Mouse (Mus musculus) midbrain, embryonic 11.5 days (tissue): ENCODE results near the gene Leprot. TPM values are rescaled to one million over a fixed set of nuclear protein-coding genes. Genes with fewer than 3 reads are reported as not detected.

Experiments used
- ATAC-seq: fragments of 200-750 bp; cut with Nextera tagmentation; 2 replicates; pipeline ENCODE4 v1.8.0; 2017; ENCODE audit warnings: moderate TSS enrichment, moderate library complexity; ENCODE audit not compliant: low FRiP score
- DNase-seq: peaks from one replicate; pipeline ENCODE4 v3.0.0; 2015; ENCODE audit warnings: low spot score; ENCODE audit errors: missing footprints
- H3K27ac ChIP-seq: fragments of 300-500 bp; sonication (generic); 2 replicates; pipeline ENCODE4 v1.5.1; 2014; ENCODE audit warnings: low read depth, low read length
- H3K27me3 ChIP-seq: fragments of 300-500 bp; sonication (generic); 2 replicates; pipeline ENCODE4 v1.6.1; 2014; ENCODE audit warnings: mild to moderate bottlenecking, low read length, moderate library complexity, mixed read lengths; ENCODE audit not compliant: control insufficient read depth, insufficient read depth
- H3K36me3 ChIP-seq: fragments of 300-500 bp; sonication (generic); 2 replicates; pipeline ENCODE4 v1.6.1; 2014; ENCODE audit warnings: mild to moderate bottlenecking, low read length, moderate library complexity, mixed read lengths; ENCODE audit not compliant: control insufficient read depth, insufficient read depth
- H3K4me1 ChIP-seq: fragments of 300-500 bp; sonication (generic); 2 replicates; pipeline ENCODE4 v1.6.1; 2014; ENCODE audit warnings: low read length; ENCODE audit not compliant: control insufficient read depth, insufficient read depth
- H3K4me2 ChIP-seq: fragments of 300-500 bp; sonication (generic); 2 replicates; pipeline ENCODE4 v1.6.1; 2014; ENCODE audit warnings: mild to moderate bottlenecking, moderate library complexity
- H3K4me3 ChIP-seq: fragments of 300-500 bp; sonication (generic); 2 replicates; pipeline ENCODE4 v1.5.1; 2014; ENCODE audit warnings: low read depth, low read length
- H3K9ac ChIP-seq: fragments of 300-500 bp; sonication (generic); 2 replicates; pipeline ENCODE4 v1.6.1; 2014; ENCODE audit warnings: low read length
- H3K9me3 ChIP-seq: fragments of 300-500 bp; sonication (generic); 2 replicates; pipeline ENCODE4 v1.6.1; 2016; ENCODE audit warnings: low read length; ENCODE audit not compliant: control insufficient read depth
- WGBS: fragments of 180-500 bp; shearing (Covaris S2); extraction: QIAGEN DNeasy Blood & Tissue Kit; methylation state at CpG from one replicate; pipeline ENCODE4 v1.1.7; 2014; 5-methylcytosine and 5-hydroxymethylcytosine counted together
- polyA plus RNA-seq: library from polyadenylated mRNA; unstranded; fragments of >200 nt; fragmentation: Nextera tagmentation; extraction: Ambion mirVana; gene quantifications from 2 replicates; pipeline ENCODE4 v1.2.1, GENCODE M21; 2014

Leprot gene
- polyA plus RNA-seq = 73.7 and 80.0 TPM in 2 replicates

DNA sequence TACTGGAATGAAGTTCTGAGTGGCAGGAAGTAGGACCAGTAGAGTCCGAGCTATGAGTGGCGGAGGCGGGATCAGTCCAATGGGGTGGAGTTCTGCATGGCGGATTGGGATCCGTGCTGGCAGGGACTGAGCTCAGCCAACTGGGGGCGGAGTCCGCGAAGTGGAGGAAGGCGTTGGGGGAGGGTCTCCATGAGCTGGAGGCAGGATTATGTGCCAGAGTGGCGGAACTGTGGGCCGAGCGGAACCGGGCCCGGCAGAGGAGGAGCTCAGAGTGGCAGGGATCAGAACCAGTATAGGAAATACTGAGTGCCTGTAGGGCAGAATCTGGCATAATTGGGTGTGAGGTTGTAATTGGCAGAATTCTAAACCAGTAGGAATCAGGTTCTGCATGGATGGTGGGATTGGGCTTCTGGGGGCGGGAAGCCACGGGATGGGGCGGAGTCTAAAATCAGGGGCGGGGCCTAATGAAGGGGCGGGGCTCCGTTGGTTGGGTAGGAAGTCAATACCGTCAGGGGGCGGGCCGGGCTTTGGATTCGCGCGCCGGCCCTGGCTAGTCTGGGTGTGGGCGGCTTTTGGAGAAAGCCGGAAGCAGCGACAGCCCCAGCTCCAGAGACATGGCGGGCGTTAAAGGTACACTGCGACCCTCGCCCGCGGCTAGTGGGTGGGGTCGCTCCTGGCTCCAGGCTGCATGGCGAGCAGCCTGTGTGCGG is at the start of gene Leprot:
TSS of gene Leprot (plus strand) at position 523 of the 710 bp plus-strand sequence.
- no peaks in the 10 kb centered on the region for H3K9me3 ChIP-seq
- peak; percentile 100 for DNase-seq
- H3K27ac ChIP-seq = peak within 1 kb of the TSS; percentile 82
- H3K4me2 ChIP-seq = peak within 1 kb of the TSS; percentile 53
- ATAC-seq = peak; percentile 99
- no peaks in the 10 kb centered on the region for H3K27me3 ChIP-seq
- H3K4me3 ChIP-seq = peak within 1 kb of the TSS; percentile 77
- H3K36me3 ChIP-seq = no peaks in the 10 kb centered on the region
- H3K9ac ChIP-seq = peak within 1 kb of the TSS; percentile 88
- H3K4me1 ChIP-seq = peaks cover 4% of the 10 kb centered on the region; the same call in 1 of the 2 replicates
- WGBS = 0% methylated on average over 39 of the region's 39 CpGs

DNA sequence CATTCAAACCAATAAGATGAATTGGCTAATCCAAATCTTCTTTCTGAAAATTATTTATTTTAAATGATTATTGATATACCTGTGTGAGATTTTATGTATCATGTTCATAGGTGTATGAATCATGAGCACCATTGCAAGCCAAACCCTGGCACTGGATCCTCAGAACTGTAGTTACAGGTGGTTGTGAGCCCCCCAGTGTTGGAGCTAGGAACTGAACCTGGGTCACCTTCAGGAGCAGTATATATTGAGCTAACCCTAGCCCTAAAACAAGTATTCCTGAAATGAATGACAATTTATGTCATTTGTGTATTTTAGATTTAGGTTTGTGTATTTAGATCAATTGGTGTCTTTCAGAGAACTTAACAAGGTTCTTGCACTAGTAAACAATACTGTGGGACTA is 45.8 kb upstream of the Leprot start:
- no peak overlapping the region for H3K4me3 ChIP-seq
- no peak overlapping the region for H3K9ac ChIP-seq
- ATAC-seq = no peak
- H3K4me1 ChIP-seq = no peaks in the 10 kb centered on the region
- no peaks in the 10 kb centered on the region for H3K27me3 ChIP-seq
- H3K4me2 ChIP-seq = no peak overlapping the region
- no peaks in the 10 kb centered on the region for H3K36me3 ChIP-seq
- DNase-seq = no peak
- H3K27ac ChIP-seq = no peak overlapping the region
- no peaks in the 10 kb centered on the region for H3K9me3 ChIP-seq

DNA sequence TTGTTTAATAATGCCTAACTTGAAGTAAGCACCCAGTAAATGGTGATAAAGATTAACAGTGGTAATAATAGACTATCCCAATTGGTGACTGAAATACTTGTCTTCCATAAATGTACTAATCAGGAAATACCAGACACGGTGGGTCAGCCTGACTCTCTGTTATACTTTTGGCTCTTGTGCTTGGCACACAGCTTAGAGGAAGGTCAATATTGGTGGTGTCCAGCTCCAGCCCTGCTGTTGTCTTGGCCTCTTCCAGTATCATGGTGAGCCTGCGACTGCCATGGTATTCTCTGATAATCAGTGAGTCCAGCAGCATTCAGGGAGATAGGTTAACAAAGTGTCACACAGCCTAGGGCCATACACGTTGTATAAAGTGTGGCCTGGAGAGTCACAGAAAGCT is 43.9 kb upstream of the Leprot start:
- no peaks in the 10 kb centered on the region for H3K36me3 ChIP-seq
- DNase-seq = no peak

DNA sequence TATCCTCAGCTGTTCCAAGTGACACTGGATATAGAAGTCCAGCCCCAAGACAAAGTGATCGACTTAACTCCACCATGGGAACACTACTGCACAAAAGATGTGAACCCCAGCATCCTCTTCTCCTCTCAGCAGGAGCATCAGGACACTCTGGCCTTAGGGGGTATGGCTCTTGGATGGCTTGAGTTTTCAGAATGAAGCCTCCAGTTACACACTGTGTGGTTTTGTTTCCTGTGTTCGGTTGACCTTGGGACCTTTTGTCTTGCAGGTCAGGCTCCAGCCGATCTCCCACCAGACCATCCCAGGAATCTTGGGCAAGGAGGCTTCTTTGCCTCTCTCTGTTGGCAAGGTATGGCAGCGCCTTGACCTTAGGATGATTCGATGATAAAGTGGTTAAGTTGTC is 31.0 kb upstream of the Leprot start:
- no peaks in the 10 kb centered on the region for H3K4me1 ChIP-seq
- no peak overlapping the region for H3K9ac ChIP-seq
- 73% methylated on average over 5 of the region's 5 CpGs for WGBS
- H3K9me3 ChIP-seq = no peaks in the 10 kb centered on the region
- H3K27ac ChIP-seq = no peak overlapping the region
- ATAC-seq = no peak
- H3K36me3 ChIP-seq = no peaks in the 10 kb centered on the region
- DNase-seq = no peak
- no peaks in the 10 kb centered on the region for H3K27me3 ChIP-seq
- no peak overlapping the region for H3K4me3 ChIP-seq
- no peak overlapping the region for H3K4me2 ChIP-seq

More for the DNA sequence above, 43.9 kb upstream of the Leprot start:
- no peaks in the 10 kb centered on the region for H3K4me1 ChIP-seq
- no peaks in the 10 kb centered on the region for H3K9me3 ChIP-seq
- WGBS = 86% methylated on average over 3 of the region's 3 CpGs
- H3K27me3 ChIP-seq = no peaks in the 10 kb centered on the region
- no peak overlapping the region for H3K4me3 ChIP-seq
- H3K9ac ChIP-seq = no peak overlapping the region
- ATAC-seq = no peak
- no peak overlapping the region for H3K27ac ChIP-seq
- H3K4me2 ChIP-seq = no peak overlapping the region

DNA sequence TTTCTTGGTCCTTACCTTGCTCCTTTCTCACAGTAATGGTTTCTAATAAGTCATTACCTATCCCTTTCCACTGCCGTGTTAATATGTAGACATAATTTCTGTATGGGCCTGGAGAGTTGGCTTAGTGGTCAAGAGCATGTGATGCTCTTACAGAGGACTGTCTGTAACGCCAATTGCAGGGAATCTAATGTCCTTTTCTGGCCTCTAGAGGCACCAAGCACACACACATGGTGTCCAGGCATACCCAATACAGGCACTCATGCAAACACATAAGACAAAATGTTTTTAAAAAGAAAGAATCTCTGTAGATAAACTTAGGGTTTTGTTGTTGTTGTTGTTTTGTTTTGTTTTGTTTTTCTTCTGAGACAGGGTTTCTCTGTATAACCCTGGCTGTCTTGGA is 29.8 kb upstream of the Leprot start:
- H3K9me3 ChIP-seq = no peaks in the 10 kb centered on the region
- WGBS = 69% methylated on average over 2 of the region's 2 CpGs
- no peak overlapping the region for H3K4me2 ChIP-seq
- no peaks in the 10 kb centered on the region for H3K4me1 ChIP-seq
- H3K9ac ChIP-seq = no peak overlapping the region
- H3K36me3 ChIP-seq = no peaks in the 10 kb centered on the region
- H3K27ac ChIP-seq = no peak overlapping the region
- H3K4me3 ChIP-seq = no peak overlapping the region
- ATAC-seq (no peak), DNase-seq (no peak)
- no peaks in the 10 kb centered on the region for H3K27me3 ChIP-seq

DNA sequence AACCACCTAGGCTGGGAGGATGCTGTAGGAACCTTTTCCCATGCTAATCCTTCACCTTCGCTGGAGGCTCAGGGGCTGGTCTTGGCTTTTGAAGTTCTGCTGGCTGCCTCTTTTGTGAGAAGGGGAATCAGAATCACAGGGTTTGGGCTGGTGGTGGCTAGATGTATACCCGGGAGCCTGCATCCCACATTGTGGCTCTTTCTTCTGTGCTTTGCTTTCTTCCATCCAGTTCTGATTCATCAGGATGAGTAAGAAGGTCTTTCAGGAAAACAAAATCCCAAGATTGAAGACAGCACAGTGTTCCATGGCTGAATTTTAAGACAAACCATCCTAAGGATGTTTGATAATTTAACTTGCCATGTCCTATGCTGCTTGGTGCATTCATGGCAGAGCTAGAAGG is 27.3 kb upstream of the Leprot start:
- no peaks in the 10 kb centered on the region for H3K36me3 ChIP-seq
- no peak overlapping the region for H3K4me3 ChIP-seq
- no peaks in the 10 kb centered on the region for H3K4me1 ChIP-seq
- no peaks in the 10 kb centered on the region for H3K27me3 ChIP-seq
- H3K4me2 ChIP-seq = no peak overlapping the region
- 47% methylated on average over 2 of the region's 2 CpGs for WGBS
- DNase-seq (no peak), ATAC-seq (no peak)
- no peak overlapping the region for H3K9ac ChIP-seq
- no peak overlapping the region for H3K27ac ChIP-seq
- H3K9me3 ChIP-seq = no peaks in the 10 kb centered on the region

DNA sequence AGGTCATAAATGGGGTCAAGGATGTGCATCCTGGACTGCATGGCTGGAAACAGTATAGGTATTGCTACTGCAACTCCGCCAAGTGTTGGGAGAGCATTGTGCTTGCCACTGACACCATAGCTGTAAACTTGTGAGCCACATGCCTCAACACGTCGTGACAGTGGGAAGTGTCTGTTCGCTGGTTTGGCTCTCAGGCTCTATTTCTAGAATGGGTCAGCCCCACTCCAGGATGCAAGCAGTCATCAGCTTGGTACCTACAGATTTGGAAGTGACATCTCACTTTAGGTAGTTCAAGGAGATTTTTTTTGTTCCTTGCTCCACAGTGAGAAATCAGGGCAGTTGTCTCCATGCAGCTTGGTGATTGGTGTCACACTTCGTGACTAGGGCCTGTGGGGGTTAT is 26.3 kb upstream of the Leprot start:
- no peak overlapping the region for H3K4me3 ChIP-seq
- no peak overlapping the region for H3K4me2 ChIP-seq
- H3K27ac ChIP-seq = no peak overlapping the region
- 88% methylated on average over 5 of the region's 5 CpGs for WGBS
- H3K9me3 ChIP-seq = no peaks in the 10 kb centered on the region
- no peaks in the 10 kb centered on the region for H3K36me3 ChIP-seq
- H3K4me1 ChIP-seq = no peaks in the 10 kb centered on the region
- no peaks in the 10 kb centered on the region for H3K27me3 ChIP-seq
- DNase-seq (no peak), ATAC-seq (no peak)
- no peak overlapping the region for H3K9ac ChIP-seq

DNA sequence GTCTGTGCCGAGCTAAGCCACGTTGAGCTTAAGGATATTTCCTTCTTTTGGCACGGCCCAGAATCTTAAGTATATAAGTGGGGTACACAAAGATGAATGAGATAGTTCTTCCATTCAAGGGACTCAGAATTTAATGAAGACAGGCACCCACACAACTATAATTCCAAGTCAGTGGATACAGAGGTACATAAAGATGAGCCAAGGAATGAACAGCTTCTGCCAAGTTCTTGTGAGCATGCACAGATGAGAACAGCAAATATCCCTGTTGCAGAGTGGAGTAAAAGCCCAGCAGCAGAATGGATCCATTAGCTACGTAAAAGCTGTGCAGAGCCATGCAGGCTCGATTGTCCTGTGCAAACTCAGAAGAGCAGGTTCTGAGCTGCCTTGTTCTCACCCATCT is 22.2 kb upstream of the Leprot start:
- ATAC-seq (no peak), DNase-seq (no peak)
- 84% methylated on average over 5 of the region's 5 CpGs for WGBS
- Histone ChIP-seq H3K9ac (no peak overlapping the region), H3K36me3 (no peaks in the 10 kb centered on the region), H3K9me3 (no peaks in the 10 kb centered on the region), H3K4me3 (no peak overlapping the region), H3K27ac (no peak overlapping the region), H3K4me2 (no peak overlapping the region), H3K27me3 (no peaks in the 10 kb centered on the region), H3K4me1 (no peaks in the 10 kb centered on the region)

DNA sequence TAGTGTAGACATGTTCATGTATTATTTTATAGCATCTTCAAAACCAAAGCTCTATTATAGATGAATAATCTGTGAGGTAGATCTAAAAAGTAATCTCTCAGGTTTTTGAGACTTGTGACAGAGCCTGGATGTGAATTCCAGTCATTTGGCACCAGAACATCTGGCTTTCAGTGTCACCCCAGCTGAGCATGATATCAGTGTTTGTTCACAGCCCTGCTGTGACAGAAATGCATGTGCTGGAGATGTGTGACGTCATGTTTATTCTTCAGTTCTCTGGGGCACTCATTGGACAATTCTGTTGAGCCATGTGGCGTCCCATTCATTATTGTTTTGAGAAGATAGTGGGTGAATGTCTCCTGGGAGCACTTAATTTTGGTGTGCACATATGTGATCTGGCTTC is 11.9 kb upstream of the Leprot start:
- no peak for DNase-seq
- 73% methylated on average over 2 of the region's 2 CpGs for WGBS
- Histone ChIP-seq H3K9ac (no peak overlapping the region), H3K27me3 (no peaks in the 10 kb centered on the region), H3K4me2 (no peak overlapping the region), H3K27ac (no peak overlapping the region), H3K4me1 (no peaks in the 10 kb centered on the region), H3K36me3 (no peaks in the 10 kb centered on the region), H3K9me3 (no peaks in the 10 kb centered on the region), H3K4me3 (no peak overlapping the region)
- ATAC-seq = no peak
